Mouse (Mus musculus): Measurements from ENCODE around the gene Cga. TPM values are rescaled to one million over a fixed set of nuclear protein-coding genes. Genes with fewer than 3 reads are reported as not detected.
"Not testable (repeated sequence)": the region's sequence is repeated elsewhere in the genome, so short reads cannot be mapped to it uniquely, and the experiment has no call there.

Gene Cga
- polyA plus RNA-seq, 1 experiment from 2014 or later, result 0.31 TPM

DNA sequence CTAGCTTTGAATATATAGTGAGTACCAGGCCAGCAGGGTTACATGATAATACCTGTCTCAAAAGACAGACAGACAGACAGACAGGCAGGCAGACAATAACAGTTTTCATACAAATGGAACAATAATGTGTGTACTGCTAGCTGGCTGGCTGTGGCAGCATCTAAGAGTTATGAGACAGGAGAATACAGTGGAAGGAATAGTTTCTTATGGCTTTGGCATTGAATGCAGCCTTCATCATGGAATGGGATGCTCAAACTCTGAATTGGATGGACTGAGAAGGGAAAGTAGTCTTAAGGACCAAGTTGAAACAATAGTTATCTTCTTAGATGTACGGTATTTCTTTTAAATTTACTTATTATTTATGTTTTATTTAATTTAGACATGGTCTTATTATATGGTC lies 5.7 kb downstream of the Cga start:
- Histone ChIP-seq H3K27me3 (no peaks in the 10 kb centered on the region), H3K4me1 (replicated peaks) (no peaks in the 10 kb centered on the region), H3K9me3 (no peaks in the 10 kb centered on the region), H3K9ac (no peak overlapping the region), H3K4me3 (no peak overlapping the region), H3K27ac (replicated peaks) (no peak overlapping the region), H3K4me2 (no peak overlapping the region), H3K36me3 (no peaks in the 10 kb centered on the region)
- no peak for ATAC-seq (ENCODE audit: low read depth)
- 98% methylated on average over 1 of the region's 1 CpGs for WGBS

DNA sequence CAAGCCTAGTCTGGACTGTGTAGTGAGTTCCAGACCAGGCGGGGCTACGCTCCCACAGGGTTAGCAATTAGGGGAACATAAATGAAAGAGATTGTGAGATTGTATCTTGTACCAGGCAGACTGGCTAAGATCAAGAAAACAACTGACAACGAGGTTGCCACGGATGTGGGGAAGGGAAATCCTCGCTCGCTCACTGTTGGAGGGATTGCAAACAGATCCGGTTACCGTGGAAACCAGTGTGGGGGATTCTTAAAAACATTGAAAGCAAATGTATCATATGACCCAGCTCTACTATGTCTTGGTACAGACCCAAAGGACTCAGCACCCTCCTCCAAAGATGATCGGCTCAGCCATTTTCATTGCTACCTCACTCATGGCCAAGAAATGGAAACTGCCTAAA lies 6.6 kb downstream of the Cga start:
- H3K27me3 ChIP-seq, result no peaks in the 10 kb centered on the region
- no peaks in the 10 kb centered on the region for H3K4me1 ChIP-seq (replicated peaks)
- H3K9me3 ChIP-seq, result no peaks in the 10 kb centered on the region
- 59% methylated on average over 9 of the region's 9 CpGs for WGBS
- H3K36me3 ChIP-seq, result no peaks in the 10 kb centered on the region
- no peak overlapping the region for H3K4me3 ChIP-seq
- no peak for ATAC-seq (ENCODE audit: low read depth)
- H3K27ac ChIP-seq (replicated peaks), result no peak overlapping the region
- H3K9ac ChIP-seq, result no peak overlapping the region
- H3K4me2 ChIP-seq, result no peak overlapping the region

DNA sequence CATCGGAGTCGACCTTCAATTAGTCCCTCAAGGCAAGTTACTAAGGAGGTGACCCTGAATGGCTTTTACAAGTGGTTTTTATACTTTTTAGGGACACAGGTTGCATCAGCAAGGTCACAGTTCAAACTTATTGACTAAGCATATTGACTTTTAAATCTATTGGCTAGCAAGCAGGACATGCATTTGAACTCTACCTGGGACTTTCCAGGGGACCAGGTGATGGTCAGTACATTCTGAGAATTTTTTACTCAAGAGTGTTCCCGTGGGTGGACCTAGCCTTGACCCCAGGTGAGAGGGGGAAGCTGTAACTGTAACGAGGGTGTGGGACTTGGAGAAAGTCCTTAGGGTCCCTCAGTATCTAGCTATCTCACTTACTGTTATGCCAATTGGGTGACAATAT lies 7.6 kb downstream of the Cga start:
- ATAC-seq (ENCODE audit: low read depth), result no peak
- Histone ChIP-seq H3K27me3 (no peaks in the 10 kb centered on the region), H3K4me2 (no peak overlapping the region), H3K36me3 (no peaks in the 10 kb centered on the region), H3K9me3 (no peaks in the 10 kb centered on the region), H3K4me3 (no peak overlapping the region), H3K4me1 (replicated peaks) (no peaks in the 10 kb centered on the region), H3K9ac (no peak overlapping the region), H3K27ac (replicated peaks) (no peak overlapping the region)
- WGBS, result 76% methylated on average over 4 of the region's 4 CpGs

DNA sequence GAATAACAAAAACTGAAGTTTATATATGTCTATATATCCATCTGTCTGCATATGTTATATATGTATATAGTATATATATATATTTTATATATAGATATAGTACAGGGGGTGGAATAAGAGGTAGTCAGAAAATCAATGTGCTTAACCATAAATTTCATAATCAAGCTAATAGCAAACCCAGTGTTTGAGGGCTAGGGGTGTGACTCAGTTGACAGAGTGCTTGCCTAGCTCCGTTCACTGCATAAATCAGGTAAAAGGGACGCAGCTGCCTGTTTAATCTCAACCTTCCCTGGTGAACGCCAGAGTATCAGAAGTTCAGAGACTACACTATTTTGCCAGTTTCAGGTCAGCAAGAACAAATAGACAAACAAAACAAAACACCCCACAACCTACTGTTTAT lies 8.0 kb downstream of the Cga start:
- 83% methylated on average over 3 of the region's 3 CpGs for WGBS
- H3K9ac ChIP-seq; H3K36me3 ChIP-seq; H3K4me2 ChIP-seq; H3K4me3 ChIP-seq; ATAC-seq (ENCODE audit: low read depth); H3K27ac ChIP-seq (replicated peaks); H3K9me3 ChIP-seq; H3K4me1 ChIP-seq (replicated peaks); H3K27me3 ChIP-seq: not testable (repeated sequence)

DNA sequence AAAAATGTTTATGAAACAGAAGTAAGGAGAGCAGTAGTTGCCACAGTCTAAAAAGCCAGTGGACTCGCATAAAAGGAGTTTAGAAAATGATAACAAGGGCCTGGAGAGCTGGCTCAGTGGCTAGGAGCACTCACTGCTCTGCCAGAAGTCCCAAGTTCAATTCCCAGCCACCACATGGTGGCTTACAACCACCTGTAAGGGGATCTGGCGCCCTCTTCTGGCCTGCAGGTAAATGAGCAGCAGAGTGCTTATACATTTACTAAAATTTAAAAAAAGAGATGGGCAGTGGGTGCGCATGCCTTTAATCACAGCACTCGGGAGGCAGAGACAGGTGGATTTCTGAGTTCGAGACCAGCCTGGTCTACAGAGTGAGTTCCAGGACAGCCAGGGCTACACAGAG lies 11.8 kb downstream of the Cga start:
- ATAC-seq (ENCODE audit: low read depth), result no peak
- 64% methylated on average over 5 of the region's 5 CpGs for WGBS
- Histone ChIP-seq H3K27ac (replicated peaks) (no peak overlapping the region), H3K36me3 (no peaks in the 10 kb centered on the region), H3K4me2 (no peak overlapping the region), H3K9me3 (no peaks in the 10 kb centered on the region), H3K9ac (no peak overlapping the region), H3K4me3 (no peak overlapping the region), H3K4me1 (replicated peaks) (no peaks in the 10 kb centered on the region), H3K27me3 (no peaks in the 10 kb centered on the region)

DNA sequence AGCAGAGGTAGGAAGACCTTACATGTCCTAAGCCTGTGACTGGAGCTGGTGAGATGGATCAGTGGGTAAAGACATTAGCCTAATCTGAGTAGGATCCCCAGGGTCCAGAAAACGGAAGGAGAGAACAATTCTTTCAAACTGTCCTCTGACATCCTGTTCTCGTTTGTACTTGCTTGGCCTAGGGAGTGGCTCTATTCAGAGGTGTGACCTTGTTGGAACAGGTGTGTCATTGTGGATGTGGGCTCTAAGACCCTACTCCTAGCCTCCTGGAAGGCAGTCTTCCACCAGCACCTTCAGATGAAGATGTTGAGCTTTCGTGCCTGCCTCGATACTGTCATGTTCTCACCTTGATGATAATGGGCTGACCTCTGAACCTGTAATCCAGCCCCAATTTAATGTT lies 12.6 kb downstream of the Cga start:
- WGBS, result 83% methylated on average over 4 of the region's 4 CpGs
- Histone ChIP-seq H3K9ac (no peak overlapping the region), H3K27ac (replicated peaks) (no peak overlapping the region), H3K4me1 (replicated peaks) (no peaks in the 10 kb centered on the region), H3K4me2 (no peak overlapping the region), H3K4me3 (no peak overlapping the region), H3K27me3 (no peaks in the 10 kb centered on the region), H3K36me3 (no peaks in the 10 kb centered on the region), H3K9me3 (no peaks in the 10 kb centered on the region)
- ATAC-seq (ENCODE audit: low read depth), result no peak

DNA sequence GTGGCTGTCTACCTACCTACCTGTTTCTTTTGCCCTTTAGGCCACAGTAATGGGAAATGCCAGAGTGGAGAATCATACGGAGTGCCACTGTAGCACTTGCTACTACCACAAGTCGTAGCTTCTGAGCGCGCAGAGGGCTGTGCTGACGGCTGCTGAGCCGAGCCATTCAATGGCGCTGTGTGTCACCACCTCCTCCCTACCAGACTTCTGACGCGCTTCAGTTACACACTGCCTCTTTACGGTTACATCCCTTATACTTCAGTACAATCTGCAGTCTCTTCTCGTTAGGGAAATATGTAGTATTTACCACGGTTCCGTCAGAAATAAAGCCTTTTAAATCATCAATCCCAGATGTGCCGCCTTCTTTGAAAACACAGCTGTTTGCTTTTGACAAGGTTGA lies 13.4 kb downstream of the Cga start:
- 55% methylated on average over 14 of the region's 14 CpGs for WGBS
- ATAC-seq (ENCODE audit: low read depth), result no peak
- no peaks in the 10 kb centered on the region for H3K9me3 ChIP-seq
- H3K4me2 ChIP-seq, result no peak overlapping the region
- no peak overlapping the region for H3K4me3 ChIP-seq
- no peaks in the 10 kb centered on the region for H3K36me3 ChIP-seq
- no peaks in the 10 kb centered on the region for H3K4me1 ChIP-seq (replicated peaks)
- H3K27ac ChIP-seq (replicated peaks), result no peak overlapping the region
- no peak overlapping the region for H3K9ac ChIP-seq
- H3K27me3 ChIP-seq, result no peaks in the 10 kb centered on the region

DNA sequence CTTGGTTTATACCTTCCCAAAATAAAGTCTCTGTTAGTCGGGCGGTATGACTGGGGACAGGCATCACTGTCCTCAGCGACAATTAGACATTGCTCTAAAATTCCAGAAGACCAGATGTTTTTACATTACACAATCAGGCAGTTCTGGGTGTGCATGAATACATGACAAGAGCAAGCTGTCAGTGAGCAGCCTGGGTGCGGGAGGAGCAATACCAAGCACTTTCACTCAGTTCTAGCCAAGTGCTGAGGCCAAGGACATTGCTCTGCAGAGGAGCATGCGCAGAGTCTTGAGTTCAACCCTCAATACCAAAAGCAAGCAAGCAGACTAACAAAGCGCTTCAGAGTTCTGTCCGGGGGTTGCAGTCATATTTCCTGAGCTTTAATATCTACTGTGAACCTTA lies 14.5 kb downstream of the Cga start:
- Histone ChIP-seq H3K36me3 (no peaks in the 10 kb centered on the region), H3K9ac (no peak overlapping the region), H3K27me3 (no peaks in the 10 kb centered on the region), H3K27ac (replicated peaks) (no peak overlapping the region), H3K4me2 (no peak overlapping the region), H3K4me3 (no peak overlapping the region), H3K9me3 (no peaks in the 10 kb centered on the region), H3K4me1 (replicated peaks) (no peaks in the 10 kb centered on the region)
- ATAC-seq (ENCODE audit: low read depth), result no peak
- WGBS, result 96% methylated on average over 7 of the region's 7 CpGs

DNA sequence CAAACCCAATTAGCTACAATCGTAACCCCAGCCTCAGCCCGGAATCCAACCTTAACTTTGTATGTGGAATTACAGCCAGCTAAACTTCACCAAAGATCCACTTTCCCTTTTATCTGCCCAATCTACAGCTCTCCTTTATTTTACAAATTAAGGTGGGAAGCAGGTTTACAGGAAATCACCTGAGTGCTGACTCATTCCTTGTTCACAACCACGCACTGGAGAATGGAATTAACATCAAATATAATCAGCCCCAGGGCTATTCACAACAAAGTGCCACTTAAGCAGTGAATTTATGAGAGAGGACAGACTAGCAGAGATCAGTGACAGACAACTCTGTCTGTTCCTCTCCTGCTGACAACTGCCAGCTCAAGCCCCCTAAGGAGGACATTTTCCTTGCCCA lies 17.8 kb downstream of the Cga start:
- H3K4me3 ChIP-seq, result no peak overlapping the region
- ATAC-seq (ENCODE audit: low read depth), result no peak
- WGBS, result 63% methylated on average over 3 of the region's 3 CpGs
- H3K27ac ChIP-seq (replicated peaks), result no peak overlapping the region
- no peaks in the 10 kb centered on the region for H3K36me3 ChIP-seq
- H3K9ac ChIP-seq, result no peak overlapping the region
- H3K4me2 ChIP-seq, result no peak overlapping the region
- no peaks in the 10 kb centered on the region for H3K4me1 ChIP-seq (replicated peaks)
- H3K9me3 ChIP-seq, result no peaks in the 10 kb centered on the region
- H3K27me3 ChIP-seq, result no peaks in the 10 kb centered on the region

DNA sequence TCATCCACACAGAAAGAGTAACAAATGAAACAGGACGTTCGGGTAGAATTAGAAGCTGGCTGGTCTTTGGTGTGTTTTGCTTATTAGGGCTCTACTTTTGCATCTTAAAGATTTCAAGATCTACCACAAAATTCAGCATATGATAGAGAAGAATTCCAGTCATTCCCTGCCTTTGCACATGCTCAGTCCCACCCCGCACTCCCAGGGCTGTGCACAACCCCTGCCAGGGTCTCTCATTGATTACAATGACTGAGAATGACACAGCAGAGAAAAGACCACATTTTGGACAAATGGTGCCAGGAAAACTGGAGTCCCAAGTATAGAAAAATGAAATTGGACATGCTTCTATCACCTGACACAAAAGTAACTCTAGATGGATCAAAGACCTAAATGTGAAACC lies 18.6 kb downstream of the Cga start:
- Histone ChIP-seq H3K9ac (no peak overlapping the region), H3K4me3 (no peak overlapping the region), H3K4me1 (replicated peaks) (no peaks in the 10 kb centered on the region), H3K4me2 (no peak overlapping the region), H3K36me3 (no peaks in the 10 kb centered on the region), H3K9me3 (no peaks in the 10 kb centered on the region), H3K27ac (replicated peaks) (no peak overlapping the region), H3K27me3 (no peaks in the 10 kb centered on the region)
- WGBS, result 82% methylated on average over 3 of the region's 3 CpGs
- ATAC-seq (ENCODE audit: low read depth), result no peak

DNA sequence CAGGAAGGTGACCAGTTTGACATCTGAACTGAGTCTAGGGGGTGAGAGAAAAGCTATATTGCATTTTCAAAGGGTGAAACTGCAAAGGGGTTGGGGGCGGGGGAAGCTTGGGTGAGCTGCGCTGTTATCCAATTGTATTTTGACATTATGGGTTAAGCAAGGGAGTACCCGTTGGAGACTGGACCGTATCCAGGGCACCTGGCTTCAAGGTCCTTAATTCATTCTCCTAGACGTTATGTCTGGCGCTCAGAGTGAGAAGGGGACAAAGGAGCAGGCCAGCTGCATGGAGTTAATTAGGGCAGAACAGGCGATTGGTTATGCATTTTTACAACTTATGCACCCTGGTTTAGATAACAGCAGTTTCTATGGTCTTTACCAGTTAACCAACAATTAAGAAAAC lies 23.8 kb downstream of the Cga start:
- WGBS, result 33% methylated on average over 7 of the region's 7 CpGs
- Histone ChIP-seq H3K9me3 (no peaks in the 10 kb centered on the region), H3K27ac (replicated peaks) (no peak overlapping the region), H3K36me3 (no peaks in the 10 kb centered on the region), H3K4me3 (no peak overlapping the region), H3K4me2 (no peak overlapping the region), H3K9ac (no peak overlapping the region), H3K4me1 (replicated peaks) (no peaks in the 10 kb centered on the region), H3K27me3 (0 out of 2 replicates have a peak, but pooled peaks cover 3% of the 10 kb centered on the region)
- ATAC-seq (ENCODE audit: low read depth), result no peak

DNA sequence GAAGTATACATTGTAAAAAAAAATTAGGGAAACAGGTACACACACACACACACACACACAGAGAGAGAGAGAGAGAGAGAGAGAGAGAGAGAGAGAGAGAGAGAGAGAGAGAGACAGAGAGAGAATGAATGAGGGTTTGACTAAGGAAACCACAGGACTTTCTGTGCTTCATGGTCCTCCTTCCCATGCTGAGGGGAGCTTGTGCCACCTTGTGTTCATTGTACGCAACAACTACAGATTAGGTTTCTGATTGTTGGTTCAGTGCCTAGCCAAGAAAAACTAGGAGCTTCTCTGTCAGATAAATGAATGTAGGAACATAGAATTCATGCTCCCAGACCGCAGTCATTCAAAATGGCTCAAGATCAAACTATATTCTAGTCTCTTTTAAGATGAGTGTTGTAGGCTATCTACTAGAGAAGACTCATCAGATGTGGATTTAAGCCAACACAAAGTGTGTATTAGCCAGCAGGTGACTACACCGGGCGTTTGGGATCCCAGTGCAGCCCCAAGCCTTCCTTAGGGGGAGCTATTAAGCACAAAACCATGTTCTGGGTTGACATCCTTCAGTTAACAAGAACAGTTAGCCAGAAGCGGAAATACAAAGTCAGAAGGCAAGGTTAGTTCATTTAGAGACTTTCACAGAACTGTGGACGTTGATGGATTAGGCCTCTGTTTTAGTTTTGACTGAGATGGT lies 28.7 kb downstream of the Cga start:
- Histone ChIP-seq H3K27me3 (0 out of 2 replicates have a peak, but pooled peaks cover 3% of the 10 kb centered on the region), H3K9ac (no peak overlapping the region), H3K4me3 (no peak overlapping the region), H3K4me1 (replicated peaks) (no peaks in the 10 kb centered on the region), H3K4me2 (no peak overlapping the region), H3K9me3 (no peaks in the 10 kb centered on the region), H3K27ac (replicated peaks) (no peak overlapping the region), H3K36me3 (no peaks in the 10 kb centered on the region)
- 63% methylated on average over 6 of the region's 6 CpGs for WGBS
- peak; percentile 65 for ATAC-seq (ENCODE audit: low read depth)

DNA sequence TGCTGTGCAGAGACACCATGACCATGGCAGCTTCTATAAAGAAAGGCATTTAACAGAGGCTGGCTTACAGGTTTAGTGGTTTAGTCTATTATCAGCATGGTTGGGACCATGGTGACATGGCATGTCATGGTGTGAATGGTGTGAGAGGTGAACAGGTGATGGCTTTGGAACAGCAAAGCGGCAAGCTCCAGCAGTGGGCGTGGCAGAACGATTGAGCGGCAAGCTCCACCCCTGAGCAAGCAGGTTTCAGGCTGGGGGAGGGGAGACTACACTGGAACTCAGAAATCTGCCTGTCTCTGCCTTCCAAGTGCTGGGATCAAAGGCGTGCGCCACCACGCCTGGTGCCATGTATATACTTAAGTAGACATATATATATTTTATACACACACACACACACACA lies 34.8 kb downstream of the Cga start:
- not testable (repeated sequence) for H3K27me3 ChIP-seq; H3K4me3 ChIP-seq; ATAC-seq (ENCODE audit: low read depth); H3K27ac ChIP-seq (replicated peaks); H3K36me3 ChIP-seq; H3K9me3 ChIP-seq; H3K9ac ChIP-seq; H3K4me1 ChIP-seq (replicated peaks); H3K4me2 ChIP-seq
- 72% methylated on average over 7 of the region's 7 CpGs for WGBS

All from neural tube, embryonic 13.5 days (tissue).